Mouse (Mus musculus) forebrain, postnatal 0 days (tissue): ENCODE results near the gene Tas2r105. TPM values are rescaled to one million over a fixed set of nuclear protein-coding genes. Genes with fewer than 3 reads are reported as not detected.

Source experiments
- ATAC-seq: fragments of 200-750 bp; cut with Nextera tagmentation; 2 replicates; pipeline ENCODE4 v1.8.0; 2017; ENCODE audit warnings: mild to moderate bottlenecking, moderate library complexity
- DNase-seq: peaks from one replicate; pipeline ENCODE4 v3.0.0-alpha.2; 2015
- H3K27ac ChIP-seq: fragments of 300-500 bp; sonication (generic); 2 replicates; pipeline ENCODE4 v1.5.1; 2014; ENCODE audit warnings: low read depth, mild to moderate bottlenecking, antibody characterized with exemption, low read length, moderate library complexity, mixed read lengths
- H3K27me3 ChIP-seq: fragments of 300-500 bp; sonication (generic); 2 replicates; pipeline ENCODE4 v1.6.1; 2014; ENCODE audit warnings: mild to moderate bottlenecking, low read length, mixed read lengths; ENCODE audit not compliant: insufficient read depth
- H3K36me3 ChIP-seq: fragments of 300-500 bp; sonication (generic); 2 replicates; pipeline ENCODE4 v1.6.1; 2014; ENCODE audit warnings: mild to moderate bottlenecking, moderate library complexity; ENCODE audit not compliant: insufficient read depth
- H3K4me1 ChIP-seq: fragments of 300-500 bp; sonication (generic); 2 replicates; pipeline ENCODE4 v1.6.1; 2014; ENCODE audit warnings: antibody characterized with exemption; ENCODE audit not compliant: insufficient read depth
- H3K4me2 ChIP-seq: fragments of 300-500 bp; sonication (generic); 2 replicates; pipeline ENCODE4 v1.6.1; 2014; ENCODE audit warnings: low read depth, mild to moderate bottlenecking, moderate library complexity
- H3K4me3 ChIP-seq: fragments of 300-500 bp; sonication (generic); 2 replicates; pipeline ENCODE4 v1.5.1; 2014; ENCODE audit warnings: low read depth, low read length, mixed read lengths
- H3K9ac ChIP-seq: fragments of 300-500 bp; sonication (generic); 2 replicates; pipeline ENCODE4 v1.6.1; 2014; ENCODE audit warnings: mild to moderate bottlenecking
- H3K9me3 ChIP-seq: fragments of 300-500 bp; sonication (generic); 2 replicates; pipeline ENCODE4 v1.6.1; 2016; ENCODE audit warnings: low read length
- CTCF ChIP-seq: sonication (generic); IDR thresholded peaks from 2 replicates; pipeline ENCODE4 v1.5.1; 2016; ENCODE audit warnings: antibody characterized with exemption, control low read depth, low read depth
- WGBS: fragments of 180-500 bp; shearing (Covaris S2); extraction: QIAGEN DNeasy Blood & Tissue Kit; methylation state at CpG from one replicate; pipeline ENCODE4 v1.1.7; 2014; 5-methylcytosine and 5-hydroxymethylcytosine counted together
- polyA plus RNA-seq: library from polyadenylated mRNA; unstranded; fragments of >200 nt; fragmentation: Nextera tagmentation; extraction: Ambion mirVana; gene quantifications from 2 replicates; pipeline ENCODE4 v1.2.1, GENCODE M21; 2015
- total RNA-seq: library from RNA; depleted of rRNA; stranded (reverse); fragments of >200 nt; gene quantifications from 2 replicates; pipeline ENCODE4 v1.2.3, GENCODE M21; 2014; rRNA removed

Gene Tas2r105
- total RNA-seq (not detected in 2 replicates), polyA plus RNA-seq (not detected in 2 replicates)

GRCm38 (mm10) chr6:131687395-131687794, at the start of gene Tas2r105:
Gene Tas2r105 (minus strand): TSS chr6:131687495.
- Histone ChIP-seq H3K4me1 (no peaks in the 10 kb centered on the region), H3K9ac (no peak within 1 kb of the TSS), H3K4me3 (no peak within 1 kb of the TSS), H3K27ac (no peak within 1 kb of the TSS), H3K36me3 (no peaks in the 10 kb centered on the region), H3K9me3 (no peaks in the 10 kb centered on the region; the same call in 1 of the 2 replicates), H3K4me2 (no peak within 1 kb of the TSS), H3K27me3 (no peaks in the 10 kb centered on the region)
- TF ChIP-seq CTCF, result no peak
- no peak for DNase-seq
- ATAC-seq, result no peak
- 79% methylated on average over 1 of the region's 1 CpGs for WGBS

DNA sequence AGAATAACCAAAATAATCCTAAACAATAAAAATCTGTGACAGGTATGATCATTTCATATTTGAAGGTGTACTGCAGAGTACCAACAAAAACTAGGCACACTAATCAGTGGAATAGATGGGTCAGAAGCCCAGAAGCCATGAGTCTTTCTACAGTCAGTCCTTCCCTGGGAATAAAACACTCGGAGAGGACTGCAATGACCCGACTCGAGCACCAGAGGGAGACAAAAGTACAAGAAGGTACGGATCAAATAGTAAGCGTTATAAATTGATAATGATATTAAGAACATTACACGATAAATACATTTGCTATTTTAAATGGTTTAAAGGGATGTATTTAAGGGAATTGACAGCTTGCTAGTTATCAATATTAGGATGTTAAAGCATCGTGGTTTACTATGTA, 25.5 kb upstream of the Tas2r105 start:
- Histone ChIP-seq H3K27me3 (no peaks in the 10 kb centered on the region), H3K27ac (no peak overlapping the region), H3K4me1 (no peaks in the 10 kb centered on the region), H3K4me2 (no peak overlapping the region), H3K9ac (no peak overlapping the region), H3K9me3 (0 out of 2 replicates have a peak, but pooled peaks cover 6% of the 10 kb centered on the region), H3K4me3 (no peak overlapping the region), H3K36me3 (no peaks in the 10 kb centered on the region)
- 45% methylated on average over 7 of the region's 7 CpGs for WGBS
- no peak for TF ChIP-seq CTCF
- DNase-seq (no peak), ATAC-seq (no peak)

DNA sequence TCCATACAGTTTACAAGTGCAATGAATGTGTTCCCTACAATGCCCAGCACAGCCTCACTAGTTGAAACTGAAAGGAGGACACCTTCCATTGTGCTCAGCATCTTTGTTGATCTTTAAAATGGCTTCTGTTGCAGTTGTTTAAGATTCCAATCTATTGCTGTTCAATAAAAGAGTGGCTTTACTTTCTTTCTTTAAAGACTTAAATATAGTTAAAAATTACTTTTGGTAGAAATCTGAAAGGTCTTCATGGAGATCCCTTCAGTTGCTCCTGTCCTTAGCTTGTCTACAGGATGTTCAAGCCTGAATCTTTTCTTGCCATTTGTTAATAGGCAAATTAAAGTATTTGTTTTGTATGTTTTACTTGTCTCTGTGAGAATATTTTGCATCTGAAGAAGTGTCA, 2.7 kb upstream of the Tas2r105 start, which contains the start of gene Tas2r114:
Gene Tas2r114, minus strand, starts transcription at position 101 of the 400 bp plus-strand sequence.
- Histone ChIP-seq H3K27ac (no peak within 1 kb of the TSS), H3K27me3 (no peaks in the 10 kb centered on the region), H3K36me3 (no peaks in the 10 kb centered on the region), H3K4me3 (no peak within 1 kb of the TSS), H3K4me2 (no peak within 1 kb of the TSS), H3K4me1 (no peaks in the 10 kb centered on the region), H3K9me3 (no peaks in the 10 kb centered on the region; the same call in 1 of the 2 replicates), H3K9ac (no peak within 1 kb of the TSS)
- ATAC-seq (no peak), DNase-seq (no peak)
- TF ChIP-seq CTCF, result no peak

- DNase-seq (no peak), ATAC-seq (no peak)
- H3K4me1 ChIP-seq, result no peaks in the 10 kb centered on the region
- TF ChIP-seq CTCF, result no peak
- H3K9me3 ChIP-seq, result no peaks in the 10 kb centered on the region; the same call in 1 of the 2 replicates
- no peaks in the 10 kb centered on the region for H3K36me3 ChIP-seq
- H3K4me3 ChIP-seq, result no peak within 1 kb of the TSS
- H3K9ac ChIP-seq, result no peak within 1 kb of the TSS
- H3K27me3 ChIP-seq, result no peaks in the 10 kb centered on the region
- WGBS, result 74% methylated on average over 1 of the region's 1 CpGs
- no peak within 1 kb of the TSS for H3K27ac ChIP-seq
- no peak within 1 kb of the TSS for H3K4me2 ChIP-seq
Observed at GRCm38 (mm10) chr6:131685644-131686043, 1.7 kb downstream of the Tas2r105 start, which contains the start of gene Tas2r104. Gene Tas2r104 (minus strand): TSS chr6:131685744.

DNA sequence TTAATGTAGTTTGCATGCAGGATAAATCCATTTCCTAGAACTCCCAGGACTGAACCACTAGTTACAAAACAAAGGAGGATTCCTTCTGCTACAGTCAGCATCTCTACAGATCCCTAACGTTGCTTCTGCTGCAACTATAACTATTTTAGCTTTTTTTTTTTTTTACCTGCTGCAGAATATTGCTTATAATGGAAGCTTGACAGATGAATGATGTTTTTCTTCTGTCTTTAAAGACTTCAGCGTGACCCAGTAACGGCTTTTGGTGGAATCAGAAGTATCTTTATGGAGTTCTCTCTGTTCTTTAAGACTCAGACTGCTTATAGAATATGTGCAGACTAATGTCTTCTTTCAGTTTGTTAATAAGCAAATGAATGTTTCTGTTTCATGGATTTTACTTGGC, 8.5 kb downstream of the Tas2r105 start, which contains the start of gene Tas2r106:
Gene Tas2r106, minus strand, starts transcription at position 101 of the 400 bp plus-strand sequence.
- H3K27ac ChIP-seq, result no peak within 1 kb of the TSS
- TF ChIP-seq CTCF, result no peak
- H3K27me3 ChIP-seq, result no peaks in the 10 kb centered on the region
- ATAC-seq (no peak), DNase-seq (no peak)
- H3K4me2 ChIP-seq, result no peak within 1 kb of the TSS
- H3K9ac ChIP-seq, result no peak within 1 kb of the TSS
- H3K9me3 ChIP-seq, result peaks cover 4% of the 10 kb centered on the region; the same call in 1 of the 2 replicates
- H3K4me1 ChIP-seq, result no peaks in the 10 kb centered on the region
- H3K36me3 ChIP-seq, result no peaks in the 10 kb centered on the region
- WGBS, result 67% methylated on average over 3 of the region's 3 CpGs
- H3K4me3 ChIP-seq, result no peak within 1 kb of the TSS

DNA sequence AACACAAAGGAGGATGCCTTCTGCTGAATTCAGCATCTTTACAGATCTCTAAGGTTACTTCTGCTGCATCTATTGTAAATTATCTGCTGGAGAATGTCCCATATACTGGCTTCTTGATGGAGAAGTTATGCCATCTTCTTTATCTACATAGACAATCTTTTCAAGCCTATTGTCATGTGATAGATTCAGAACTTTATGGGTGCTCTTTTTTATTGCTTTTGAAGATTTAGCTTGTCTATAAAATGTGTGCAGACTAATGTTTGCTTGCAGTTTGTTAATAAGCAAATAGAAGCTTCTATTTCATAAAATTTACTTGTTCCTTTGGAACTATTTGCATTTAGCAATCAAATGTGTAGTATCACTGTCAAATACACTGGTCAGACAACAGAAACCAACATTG, 27.2 kb downstream of the Tas2r105 start, which contains the start of gene Tas2r107:
Gene Tas2r107, minus strand, starts transcription at position 101 of the 400 bp plus-strand sequence.
- DNase-seq (no peak), ATAC-seq (no peak)
- Histone ChIP-seq H3K9me3 (peaks cover 7% of the 10 kb centered on the region; the same call in 1 of the 2 replicates), H3K4me1 (no peaks in the 10 kb centered on the region), H3K27ac (no peak within 1 kb of the TSS), H3K36me3 (no peaks in the 10 kb centered on the region), H3K4me2 (no peak within 1 kb of the TSS), H3K9ac (no peak within 1 kb of the TSS), H3K4me3 (no peak within 1 kb of the TSS), H3K27me3 (no peaks in the 10 kb centered on the region)
- no peak for TF ChIP-seq CTCF

Other genes starting within 250 kb of the Tas2r105 start
- gene 5430401F13Rik, start 201.1 kb downstream of the Tas2r105 start, total RNA-seq, result not detected in 2 replicates
- not detected in 2 replicates for gene 5430401F13Rik, start 201.1 kb downstream of the Tas2r105 start, polyA plus RNA-seq
- not detected in 2 replicates for gene Gm6619, start 201.1 kb downstream of the Tas2r105 start, total RNA-seq
- not detected in 2 replicates for gene Gm6619, start 201.1 kb downstream of the Tas2r105 start, polyA plus RNA-seq
- not detected in 2 replicates for gene Tas2r130, start 56.6 kb downstream of the Tas2r105 start, total RNA-seq
- not detected in 2 replicates for gene Tas2r130, start 56.6 kb downstream of the Tas2r105 start, polyA plus RNA-seq
- not detected in 2 replicates for gene Tas2r107, start 27.3 kb downstream of the Tas2r105 start, total RNA-seq
- not detected in 2 replicates for gene Tas2r107, start 27.3 kb downstream of the Tas2r105 start, polyA plus RNA-seq
- not detected in 2 replicates for gene Tas2r106, start 8.6 kb downstream of the Tas2r105 start, total RNA-seq
- not detected in 2 replicates for gene Tas2r106, start 8.6 kb downstream of the Tas2r105 start, polyA plus RNA-seq
- gene Tas2r104, start 1.8 kb downstream of the Tas2r105 start, total RNA-seq, result not detected in 2 replicates
- gene Tas2r104, start 1.8 kb downstream of the Tas2r105 start, polyA plus RNA-seq, result not detected in 2 replicates
- not detected in 2 replicates for gene Tas2r114, start 2.6 kb upstream of the Tas2r105 start, total RNA-seq
- not detected in 2 replicates for gene Tas2r114, start 2.6 kb upstream of the Tas2r105 start, polyA plus RNA-seq